Mouse (Mus musculus): ENCODE measurements at regions not wholly inside any gene's neighbourhood (a gene's known extent, or its start where the extent isn't known, plus 50 kb on each side); places are given as distances from the start of the nearest gene placed in this dataset.

- in situ Hi-C loops (cut with MseI, MboI): no loop called here
Observed at GRCm38 (mm10) chr3:40159591-40160145, 371.4 kb upstream of the Intu start.

GRCm38 (mm10) chr3:40164181-40164580, 366.9 kb upstream of the Intu start:
- in situ Hi-C loops (cut with MseI, MboI): no loop called here

- in situ Hi-C loops (cut with MseI, MboI): no loop called here
Observed at GRCm38 (mm10) chr3:40167970-40168626, 363.0 kb upstream of the Intu start.

GRCm38 (mm10) chr3:40169590-40169989, 361.5 kb upstream of the Intu start:
- in situ Hi-C loops (cut with MseI, MboI): no loop called here

GRCm38 (mm10) chr3:40179726-40180317, 351.3 kb upstream of the Intu start:
- in situ Hi-C loops (cut with MseI, MboI): no loop called here

- in situ Hi-C loops (cut with MseI, MboI): no loop called here
Observed at GRCm38 (mm10) chr3:40185597-40186320, 345.3 kb upstream of the Intu start.

- in situ Hi-C loops (cut with MseI, MboI): no loop called here
Observed at GRCm38 (mm10) chr3:40189529-40189928, 341.6 kb upstream of the Intu start.

- in situ Hi-C loops (cut with MseI, MboI): no loop called here
Observed at GRCm38 (mm10) chr3:40190024-40190423, 341.1 kb upstream of the Intu start.

- in situ Hi-C loops (cut with MseI, MboI): no loop called here
Observed at GRCm38 (mm10) chr3:40200174-40200573, 330.9 kb upstream of the Intu start.

GRCm38 (mm10) chr3:40206326-40206725, 324.8 kb upstream of the Intu start:
- in situ Hi-C loops (cut with MseI, MboI): no loop called here

GRCm38 (mm10) chr3:40211793-40212192, 319.3 kb upstream of the Intu start:
- in situ Hi-C loops (cut with MseI, MboI): no loop called here

GRCm38 (mm10) chr3:40226772-40227171, 304.3 kb upstream of the Intu start:
- in situ Hi-C loops (cut with MseI, MboI): no loop called here

GRCm38 (mm10) chr3:40243499-40244101, 287.5 kb upstream of the Intu start:
- in situ Hi-C loops (cut with MseI, MboI): no loop called here

- in situ Hi-C loops (cut with MseI, MboI): no loop called here
Observed at GRCm38 (mm10) chr3:40254376-40254775, 276.7 kb upstream of the Intu start.

GRCm38 (mm10) chr3:40262536-40262935, 268.6 kb upstream of the Intu start:
- in situ Hi-C loops (cut with MseI, MboI): no loop called here

- in situ Hi-C loops (cut with MseI, MboI): no loop called here
Observed at GRCm38 (mm10) chr3:40267514-40267913, 263.6 kb upstream of the Intu start.

GRCm38 (mm10) chr3:40282926-40283325, 248.2 kb upstream of the Intu start:
- in situ Hi-C loops (cut with MseI, MboI): no loop called here

GRCm38 (mm10) chr3:40286959-40287710, 244.0 kb upstream of the Intu start:
- in situ Hi-C loops (cut with MseI, MboI): no loop called here

GRCm38 (mm10) chr3:40297120-40297519, 234.0 kb upstream of the Intu start:
- in situ Hi-C loops (cut with MseI, MboI): no loop called here

GRCm38 (mm10) chr3:40320319-40320718, 210.8 kb upstream of the Intu start:
- in situ Hi-C loops (cut with MseI, MboI): no loop called here
